Mouse (Mus musculus): Measurements from ENCODE around the gene Rpl19.

GRCm38 (mm10) chr11:98057466-98057865, 31.0 kb downstream of the Rpl19 start:
- no peak; the same call in 1 of the 2 replicates for TF ChIP-seq POLR2A (IDR thresholded peaks at IDR 0.05; ENCODE audit: extremely low read depth, insufficient read depth, low read length)
- TF ChIP-seq CTCF (IDR thresholded peaks at IDR 0.05; ENCODE audit: extremely low read depth, insufficient read depth, low read length), result no peak
